Mouse (Mus musculus): ENCODE results near the gene Grin2d.

Gene Grin2d

GRCm38 (mm10) chr7:45782271-45782670 lies 95.9 kb downstream of the Grin2d start:
- no peak for DNase-seq (ENCODE audit: low spot score)

Data from ovary, postnatal 10 days (tissue).